Mouse (Mus musculus): ENCODE results near the gene Acox1.

DNA sequence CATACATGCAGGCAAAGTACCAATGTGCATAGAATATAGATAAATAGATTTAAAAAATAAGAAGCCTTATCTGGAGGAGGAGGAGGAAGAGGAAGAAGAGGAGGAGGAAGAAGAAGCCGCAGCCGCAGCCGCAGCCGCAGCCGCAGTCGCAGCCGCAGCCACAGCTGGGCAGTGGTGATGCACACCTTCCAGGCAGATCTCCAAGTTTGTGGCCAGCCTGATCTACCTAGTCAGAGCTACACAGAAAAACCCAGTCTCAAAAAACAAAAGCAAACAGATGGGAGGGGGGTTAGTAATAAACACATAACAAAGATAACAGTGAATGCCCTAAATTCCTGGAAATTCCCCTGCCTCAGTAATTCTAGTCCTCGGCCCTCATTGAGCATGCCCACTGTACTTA lies 4.2 kb downstream of the Acox1 start:
- TF ChIP-seq CTCF (IDR thresholded peaks at IDR 0.05; ENCODE audit: insufficient read depth, low read length), result no peak
- no peak for TF ChIP-seq POLR2A (IDR thresholded peaks at IDR 0.05; ENCODE audit: borderline replicate concordance, extremely low read depth, low read depth, low read length)
